Mouse (Mus musculus) common myeloid progenitor, adult 5-6 weeks (primary cell): Measurements from ENCODE around the gene Hdgfl3. TPM values are rescaled to one million over a fixed set of nuclear protein-coding genes. Genes with fewer than 3 reads are reported as not detected.
A peak's percentile ranks its signal among the peaks of the same experiment; 100 is the strongest.

ENCODE experiments used
- ATAC-seq: replicated peaks from 2 replicates; pipeline ENCODE4 v1.8.0; 2016; ENCODE audit warnings: low read depth, mild to moderate bottlenecking, moderate TSS enrichment, inconsistent platforms; ENCODE audit not compliant: poor library complexity, severe bottlenecking
- total RNA-seq: library from RNA; stranded (forward); fragments of 200-1000, 187-1606 nt; gene quantifications from 2 replicates; pipeline ENCODE4 v1.2.3, GENCODE M21; 2017

The Hdgfl3 gene
- total RNA-seq, 1 experiment from 2014 or later: 6.2 TPM

DNA sequence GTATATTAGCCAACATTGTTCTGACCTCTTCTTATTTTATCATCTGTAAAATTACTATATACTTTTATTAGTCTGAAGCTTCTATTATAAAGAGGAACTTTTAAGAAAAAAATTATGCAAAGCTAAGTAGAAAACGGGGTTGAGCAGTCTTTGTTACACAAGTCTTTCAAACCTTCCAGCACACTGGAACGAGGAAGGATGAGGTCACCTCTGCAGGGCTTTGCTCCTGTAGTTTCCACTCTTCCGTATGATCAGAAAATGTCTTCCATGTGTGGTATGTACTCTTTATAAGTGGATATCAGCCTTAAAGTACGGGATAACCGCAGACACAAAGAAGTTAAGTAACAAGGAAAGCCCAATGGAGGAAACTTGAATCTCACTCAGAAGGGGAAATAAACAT lies 98.8 kb downstream of the Hdgfl3 start:
- ATAC-seq: no peak

DNA sequence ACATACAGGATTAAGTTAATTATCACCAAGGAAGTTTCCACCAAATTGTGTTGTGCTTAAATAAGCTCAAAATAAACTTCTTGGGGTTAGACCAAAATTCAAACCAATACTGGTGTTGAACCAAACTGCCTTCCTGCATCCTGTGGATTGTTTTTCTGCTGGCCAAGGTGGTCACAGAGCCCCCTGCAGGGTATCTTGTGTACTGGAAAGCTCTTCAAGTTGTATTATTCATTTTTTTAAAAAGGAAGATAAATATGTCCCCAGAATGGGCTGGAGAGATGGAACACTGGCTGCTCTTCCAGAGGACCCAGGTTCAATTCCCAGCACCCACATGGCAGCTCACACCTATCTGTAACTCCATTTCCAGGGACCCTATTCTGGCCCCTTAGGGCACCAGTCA lies 99.4 kb downstream of the Hdgfl3 start:
- ATAC-seq: peak; percentile 58; the same call in 1 of the 2 replicates

Other genes with a start within 250 kb of the Hdgfl3 start
- 0.78 TPM in 2 replicates for gene Homer2, start 226.9 kb downstream of the Hdgfl3 start, total RNA-seq
- 81.4 and 86.9 TPM in 2 replicates for gene Ramac, start 171.5 kb downstream of the Hdgfl3 start, total RNA-seq
- gene 3110040N11Rik, start 145.0 kb downstream of the Hdgfl3 start, total RNA-seq: 79.2 and 93.8 TPM in 2 replicates
- 99.7 and 120 TPM in 2 replicates for gene Btbd1, start 105.0 kb downstream of the Hdgfl3 start, total RNA-seq
- not detected in 2 replicates for gene Gm10160, start 78.7 kb downstream of the Hdgfl3 start, total RNA-seq
- 122 and 127 TPM in 2 replicates for gene Tm6sf1, start 75.5 kb downstream of the Hdgfl3 start, total RNA-seq
- not detected in 2 replicates for gene Bnc1, start 57.8 kb upstream of the Hdgfl3 start, total RNA-seq
- not detected in 2 replicates for gene Sh3gl3, start 239.4 kb upstream of the Hdgfl3 start, total RNA-seq